Mouse (Mus musculus) kidney, adult 2 months (tissue): ENCODE data around the gene Dydc2.
A peak's percentile ranks its signal among the peaks of the same experiment; 100 is the strongest.

Experiments
- CTCF ChIP-seq: fragments of 200-500 bp; conservative IDR thresholded peaks from 2 replicates; pipeline ENCODE4 v1.5.1; 2011; ENCODE audit warnings: low read depth, mild to moderate bottlenecking, control low read depth, low read length, moderate library complexity, mixed read lengths; ENCODE audit not compliant: insufficient read depth, insufficient read length
- POLR2A ChIP-seq: fragments of 200-500 bp; IDR thresholded peaks from one replicate; pipeline ENCODE4 v1.6.1; 2011; ENCODE audit warnings: low read depth, low read length, control low read depth

- TF ChIP-seq CTCF, result peak; percentile 48
- no peak for TF ChIP-seq POLR2A
These were observed 21.8 kb upstream of the Dydc2 start for GRCm38 (mm10) chr14:41090777-41091176.
